Comparison of ENCODE assay signal across 14 mouse cellular contexts in genomic region chr2:152792461-152792860, GRCm38 (mm10). TPM values are rescaled to one million over a fixed set of nuclear protein-coding genes. Genes with fewer than 3 reads are reported as not detected.
DNase-seq lines count a peak whose midpoint lies in the region; ATAC-seq and TF ChIP-seq lines count a peak whose summit lies in the region.
"Had no signal": no experiment of that assay in that cellular context is flagged by ENCODE, and none has a peak within 500 bp of the region (broad histone marks: within the 10 kb centered on the region; RNA-seq: fewer than 3 reads in every experiment).

No protein-coding gene starts in this region.

- H3K36me3 ChIP-seq in heart, embryonic 13.5 days: peaks cover 5% of the 10 kb centered on the region; the same call in 1 of the 2 replicates
- peaks cover 10% of the 10 kb centered on the region for H3K36me3 ChIP-seq in liver, embryonic 14.5 days (replicated peaks; ENCODE audit: control insufficient read depth, insufficient read depth, low read depth)
- H3K36me3 ChIP-seq: embryonic facial prominence, embryonic 12.5 days; stomach, embryonic 15.5 days had no signal

- ATAC-seq in heart, embryonic 13.5 days (ENCODE audit: extremely low read depth, insufficient number of reproducible peaks, low FRiP score, low TSS enrichment): no peak
- ATAC-seq in liver, embryonic 14.5 days (ENCODE audit: insufficient read depth): no peak
- ATAC-seq in megakaryocyte, adult 5-6 weeks (ENCODE audit: poor library complexity, severe bottlenecking): no peak
- ATAC-seq in frontal cortex, adult (ENCODE audit: low TSS enrichment): no peak

- peaks cover 73% of the 10 kb centered on the region for H3K4me1 ChIP-seq in heart, embryonic 13.5 days
- H3K4me1 ChIP-seq in liver, embryonic 14.5 days (replicated peaks; ENCODE audit: control insufficient read depth in 2 of 2, insufficient read depth in 2 of 2, low read length in 1 of 2): peaks cover 62 to 75% of the 10 kb centered on the region in 2 experiments

- H3K4me3 ChIP-seq in heart, embryonic 13.5 days: no peak overlapping the region
- H3K4me3 ChIP-seq in liver, embryonic 14.5 days (ENCODE audit: insufficient read depth in 1 of 2, low read depth in 2 of 2, low read length in 2 of 2): no peak overlapping the region
- H3K4me3 ChIP-seq: embryonic facial prominence, embryonic 12.5 days; hindbrain, embryonic 13.5 days; limb, embryonic 13.5 days; neural tube, embryonic 13.5 days; stomach, embryonic 15.5 days had no signal

- no peak for TF ChIP-seq CTCF in liver, embryonic 14.5 days (IDR thresholded peaks at IDR 0.05; ENCODE audit: low read depth)

- DNase-seq in cerebellum, adult 8-10 months: peak; percentile 30
- DNase-seq in cerebellum, postnatal 10 days: no peak
- DNase-seq in ES-CJ7 (ENCODE audit: low read depth, low spot score): peak; percentile 61
- no peak for DNase-seq in liver, embryonic 14.5 days (ENCODE audit: low read depth in 3 of 3, low spot score in 3 of 3)
- DNase-seq in retina, embryonic 14.5 days (ENCODE audit: low spot score): no peak
- DNase-seq: adrenal gland, postnatal 36 days had no signal

- 22% methylated on average over 2 of the region's 2 CpGs for WGBS in heart, embryonic 13.5 days
- WGBS in liver, embryonic 14.5 days (ENCODE audit: insufficient replicate concordance): 53% methylated on average over 2 of the region's 2 CpGs

- H3K27ac ChIP-seq in heart, embryonic 13.5 days (replicated peaks): peak overlapping the region; percentile 49
- peak overlapping the region; percentile 2 for H3K27ac ChIP-seq in liver, embryonic 14.5 days
- H3K27ac ChIP-seq: embryonic facial prominence, embryonic 12.5 days; hindbrain, embryonic 13.5 days; limb, embryonic 13.5 days; neural tube, embryonic 13.5 days; stomach, embryonic 15.5 days had no signal

- no peaks in the 10 kb centered on the region for H3K27me3 ChIP-seq in heart, embryonic 13.5 days (replicated peaks)
- no peaks in the 10 kb centered on the region for H3K27me3 ChIP-seq in liver, embryonic 14.5 days (ENCODE audit: control insufficient read depth, insufficient read depth, low read length)
- H3K27me3 ChIP-seq: embryonic facial prominence, embryonic 12.5 days; hindbrain, embryonic 13.5 days; limb, embryonic 13.5 days; neural tube, embryonic 13.5 days; stomach, embryonic 15.5 days had no signal

- TF ChIP-seq EP300 in liver, embryonic 14.5 days (IDR thresholded peaks at IDR 0.05; ENCODE audit: low read depth): no peak

- H3K9me3 ChIP-seq in heart, embryonic 13.5 days: no peaks in the 10 kb centered on the region
- no peaks in the 10 kb centered on the region for H3K9me3 ChIP-seq in liver, embryonic 14.5 days (ENCODE audit: control insufficient read depth, low read length)
- H3K9me3 ChIP-seq: embryonic facial prominence, embryonic 12.5 days; hindbrain, embryonic 13.5 days; limb, embryonic 13.5 days; neural tube, embryonic 13.5 days; stomach, embryonic 15.5 days had no signal

- no peak overlapping the region for H3K9ac ChIP-seq in heart, embryonic 13.5 days
- peak overlapping the region; percentile 14; the same call in 1 of the 2 replicates for H3K9ac ChIP-seq in liver, embryonic 14.5 days (replicated peaks)
- H3K9ac ChIP-seq: embryonic facial prominence, embryonic 12.5 days; hindbrain, embryonic 13.5 days; limb, embryonic 13.5 days; neural tube, embryonic 13.5 days; stomach, embryonic 15.5 days had no signal

- peak overlapping the region; percentile 26 for H3K4me2 ChIP-seq in heart, embryonic 13.5 days
- no peak overlapping the region for H3K4me2 ChIP-seq in liver, embryonic 14.5 days (ENCODE audit: low read depth)
- H3K4me2 ChIP-seq: embryonic facial prominence, embryonic 12.5 days; hindbrain, embryonic 13.5 days; limb, embryonic 13.5 days; neural tube, embryonic 13.5 days; stomach, embryonic 15.5 days had no signal

RNA-seq across cellular contexts. Expression of gene Cox4i2, which starts 38.5 kb away (rescaled TPM):
- polyA plus RNA-seq in heart, embryonic 13.5 days (2015; fragmentation: Nextera tagmentation; extraction: Ambion mirVana): 11.8 and 13.4 TPM in 2 replicates
- polyA plus RNA-seq in liver, embryonic 14.5 days (2012; rRNA removed): 0.51 and 0.92 TPM in 2 replicates
- polyA plus RNA-seq in liver, embryonic 14.5 days (2014; fragmentation: Nextera tagmentation; extraction: Ambion mirVana): 0.47 and 0.51 TPM in 2 replicates
- total RNA-seq in megakaryocyte, adult 5-6 weeks (2015): 0.20 and 0.55 TPM in 2 replicates
- 0.41 TPM in 1 of 2 replicates, not detected in the other for total RNA-seq in megakaryocyte, adult 5-6 weeks (2017)

RNA-seq across cellular contexts. Expression of gene Bcl2l1, which starts 39.1 kb away (rescaled TPM):
- 59.6 and 62.8 TPM in 2 replicates for polyA plus RNA-seq in heart, embryonic 13.5 days (2015; fragmentation: Nextera tagmentation; extraction: Ambion mirVana)
- polyA plus RNA-seq in liver, embryonic 14.5 days (2012; rRNA removed): 72.2 and 81.6 TPM in 2 replicates
- 172 and 186 TPM in 2 replicates for polyA plus RNA-seq in liver, embryonic 14.5 days (2014; fragmentation: Nextera tagmentation; extraction: Ambion mirVana)
- 7.1 and 9.3 TPM in 2 replicates for total RNA-seq in megakaryocyte, adult 5-6 weeks (2015)
- 9.3 and 12.8 TPM in 2 replicates for total RNA-seq in megakaryocyte, adult 5-6 weeks (2017)

RNA-seq across cellular contexts. Expression of gene Tpx2, which starts 55.3 kb away (rescaled TPM):
- polyA plus RNA-seq in heart, embryonic 13.5 days (2015; fragmentation: Nextera tagmentation; extraction: Ambion mirVana): 51.1 and 55.5 TPM in 2 replicates
- polyA plus RNA-seq in liver, embryonic 14.5 days (2012; rRNA removed): 25.1 and 47.1 TPM in 2 replicates
- 80.9 and 82.6 TPM in 2 replicates for polyA plus RNA-seq in liver, embryonic 14.5 days (2014; fragmentation: Nextera tagmentation; extraction: Ambion mirVana)
- total RNA-seq in megakaryocyte, adult 5-6 weeks (2015): 102 TPM in 2 replicates
- 122 and 126 TPM in 2 replicates for total RNA-seq in megakaryocyte, adult 5-6 weeks (2017)

RNA-seq across cellular contexts. Expression of gene Id1, which starts 56.4 kb away (rescaled TPM):
- 56.7 and 58.8 TPM in 2 replicates for polyA plus RNA-seq in heart, embryonic 13.5 days (2015; fragmentation: Nextera tagmentation; extraction: Ambion mirVana)
- 45.6 and 50.6 TPM in 2 replicates for polyA plus RNA-seq in liver, embryonic 14.5 days (2012; rRNA removed)
- polyA plus RNA-seq in liver, embryonic 14.5 days (2014; fragmentation: Nextera tagmentation; extraction: Ambion mirVana): 20.7 and 22.6 TPM in 2 replicates
- total RNA-seq in megakaryocyte, adult 5-6 weeks (2015): 28.4 and 48.3 TPM in 2 replicates
- 35.0 and 40.1 TPM in 2 replicates for total RNA-seq in megakaryocyte, adult 5-6 weeks (2017)

Comparison
In these comparisons a context has a peak if more than half of its experiments do, and no peak if none do; other contexts are left out.
1. DNase-seq: peak in cerebellum, adult 8-10 months (single experiment) and ES-CJ7 (single experiment); none in cerebellum, postnatal 10 days (0 of 2), liver, embryonic 14.5 days (0 of 3) and retina, embryonic 14.5 days (single experiment).